Mouse (Mus musculus): Measurements from ENCODE around the gene Gas2l3. TPM values are rescaled to one million over a fixed set of nuclear protein-coding genes. Genes with fewer than 3 reads are reported as not detected.

Gas2l3 gene
- polyA plus RNA-seq, 2 experiments: 5.9 to 11.3 TPM

DNA sequence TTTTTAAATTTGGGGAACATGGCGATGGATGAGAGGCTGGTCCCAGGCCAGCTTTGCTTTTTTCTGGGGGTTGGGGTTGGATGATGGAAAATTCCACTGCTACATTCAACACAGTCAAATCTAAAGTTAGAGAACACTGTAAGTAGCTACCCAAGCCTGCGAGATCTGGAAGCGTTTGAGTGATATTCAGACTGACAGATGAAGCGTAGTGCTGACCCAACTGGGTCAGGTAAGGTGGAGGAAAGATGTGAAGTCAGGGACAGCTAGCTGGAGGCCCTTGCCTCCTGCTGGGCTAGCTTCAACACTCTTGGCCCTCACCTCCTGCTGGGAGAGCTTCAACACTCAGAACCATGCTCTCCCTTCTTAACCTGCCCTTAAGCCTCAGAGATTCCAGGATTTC is 38.8 kb downstream of the Gas2l3 start:
- no peak for ATAC-seq (ENCODE audit: low FRiP score, low read depth)
- no peaks in the 10 kb centered on the region for H3K9me3 ChIP-seq (ENCODE audit: control insufficient read depth, low read length)
- no peak overlapping the region for H3K27ac ChIP-seq (replicated peaks; ENCODE audit: low read depth, low read length)
- no peak overlapping the region for H3K9ac ChIP-seq (ENCODE audit: low read depth, low read length, severe bottlenecking)
- no peak for TF ChIP-seq POLR2A (IDR thresholded peaks at IDR 0.05; ENCODE audit: borderline replicate concordance, extremely low read depth, insufficient read depth, insufficient read length)
- H3K4me1 ChIP-seq (ENCODE audit: control insufficient read depth, insufficient read depth, low read length): no peaks in the 10 kb centered on the region
- WGBS: 70% methylated on average over 4 of the region's 4 CpGs
- no peak overlapping the region for H3K4me2 ChIP-seq (replicated peaks; ENCODE audit: low read depth, low read length, severe bottlenecking)
- H3K36me3 ChIP-seq (ENCODE audit: control insufficient read depth, insufficient read depth, low read length): no peaks in the 10 kb centered on the region
- DNase-seq (ENCODE audit: low spot score): no peak
- no peaks in the 10 kb centered on the region for H3K27me3 ChIP-seq (ENCODE audit: control insufficient read depth, insufficient read depth, low read length)
- no peak overlapping the region for H3K4me3 ChIP-seq (replicated peaks; ENCODE audit: low read length)

DNA sequence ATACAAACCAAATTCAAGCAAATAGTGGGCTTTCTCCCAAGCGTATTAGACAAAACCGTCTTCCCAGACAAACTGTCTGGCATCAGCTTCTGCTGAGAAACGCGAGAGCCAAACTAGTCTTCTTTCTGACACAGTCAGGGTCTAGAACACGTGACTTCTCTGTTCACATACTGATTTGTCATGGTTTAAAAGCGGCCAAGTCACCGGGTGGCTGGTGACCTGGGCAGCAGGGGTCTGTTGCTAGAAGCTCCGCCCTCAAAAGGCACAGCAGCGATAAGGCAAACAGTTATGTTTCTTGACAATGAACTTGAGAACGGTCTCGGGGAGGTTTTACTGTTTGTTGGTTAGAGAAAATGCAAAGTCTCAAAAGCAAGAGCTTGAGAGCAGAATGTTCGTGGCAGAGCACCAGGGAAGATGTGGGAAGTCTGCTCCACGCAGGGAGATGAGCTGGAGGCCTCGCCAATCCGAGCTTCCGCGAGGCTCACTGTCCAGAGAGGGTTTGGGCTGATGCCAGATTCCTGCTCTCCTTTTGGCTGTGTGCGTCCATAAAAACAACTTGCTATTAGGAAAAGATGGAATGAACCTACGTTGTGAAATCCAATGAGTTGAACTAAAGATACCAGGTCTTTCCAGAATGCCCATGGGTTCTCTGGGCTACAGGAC is 43.0 kb downstream of the Gas2l3 start:
- Histone ChIP-seq H3K27ac (replicated peaks; ENCODE audit: low read depth, low read length) (no peak overlapping the region), H3K27me3 (ENCODE audit: control insufficient read depth, insufficient read depth, low read length) (no peaks in the 10 kb centered on the region), H3K4me3 (replicated peaks; ENCODE audit: low read length) (no peak overlapping the region), H3K36me3 (ENCODE audit: control insufficient read depth, insufficient read depth, low read length) (no peaks in the 10 kb centered on the region), H3K9ac (ENCODE audit: low read depth, low read length, severe bottlenecking) (no peak overlapping the region), H3K4me1 (ENCODE audit: control insufficient read depth, insufficient read depth, low read length) (no peaks in the 10 kb centered on the region), H3K4me2 (replicated peaks; ENCODE audit: low read depth, low read length, severe bottlenecking) (no peak overlapping the region), H3K9me3 (ENCODE audit: control insufficient read depth, low read length) (no peaks in the 10 kb centered on the region)
- DNase-seq (ENCODE audit: low spot score): no peak
- TF ChIP-seq POLR2A (IDR thresholded peaks at IDR 0.05; ENCODE audit: borderline replicate concordance, extremely low read depth, insufficient read depth, insufficient read length): no peak
- no peak for ATAC-seq (ENCODE audit: low FRiP score, low read depth)
- 87% methylated on average over 19 of the region's 19 CpGs for WGBS

DNA sequence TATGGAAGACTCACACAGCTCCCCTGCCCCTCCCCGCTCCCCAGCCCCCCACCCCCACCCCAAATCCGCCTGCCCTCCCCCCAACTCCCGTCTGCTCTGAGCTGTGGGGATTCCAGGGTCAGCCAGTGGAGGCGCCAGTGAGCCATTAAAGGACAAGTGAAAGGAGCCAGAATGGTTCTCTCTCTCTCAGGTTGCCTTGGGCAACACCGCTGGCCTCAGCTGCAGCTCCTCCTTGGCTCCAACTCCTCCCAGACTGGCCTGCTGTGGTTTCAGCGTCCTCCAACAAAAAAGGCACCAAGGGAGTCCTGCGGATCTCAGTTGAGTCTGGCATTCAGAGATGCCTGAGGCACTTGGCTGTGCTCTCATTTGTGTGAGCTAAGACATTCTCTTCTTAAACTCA is 47.9 kb downstream of the Gas2l3 start:
- TF ChIP-seq POLR2A (IDR thresholded peaks at IDR 0.05; ENCODE audit: borderline replicate concordance, extremely low read depth, insufficient read depth, insufficient read length): no peak
- Histone ChIP-seq H3K9me3 (ENCODE audit: control insufficient read depth, low read length) (no peaks in the 10 kb centered on the region), H3K36me3 (ENCODE audit: control insufficient read depth, insufficient read depth, low read length) (no peaks in the 10 kb centered on the region), H3K4me2 (replicated peaks; ENCODE audit: low read depth, low read length, severe bottlenecking) (no peak overlapping the region), H3K4me1 (ENCODE audit: control insufficient read depth, insufficient read depth, low read length) (no peaks in the 10 kb centered on the region), H3K27ac (replicated peaks; ENCODE audit: low read depth, low read length) (no peak overlapping the region), H3K27me3 (ENCODE audit: control insufficient read depth, insufficient read depth, low read length) (no peaks in the 10 kb centered on the region), H3K4me3 (replicated peaks; ENCODE audit: low read length) (no peak overlapping the region), H3K9ac (ENCODE audit: low read depth, low read length, severe bottlenecking) (no peak overlapping the region)
- no peak for ATAC-seq (ENCODE audit: low FRiP score, low read depth)
- DNase-seq (ENCODE audit: low spot score): no peak
- WGBS: 3% methylated on average over 7 of the region's 7 CpGs

DNA sequence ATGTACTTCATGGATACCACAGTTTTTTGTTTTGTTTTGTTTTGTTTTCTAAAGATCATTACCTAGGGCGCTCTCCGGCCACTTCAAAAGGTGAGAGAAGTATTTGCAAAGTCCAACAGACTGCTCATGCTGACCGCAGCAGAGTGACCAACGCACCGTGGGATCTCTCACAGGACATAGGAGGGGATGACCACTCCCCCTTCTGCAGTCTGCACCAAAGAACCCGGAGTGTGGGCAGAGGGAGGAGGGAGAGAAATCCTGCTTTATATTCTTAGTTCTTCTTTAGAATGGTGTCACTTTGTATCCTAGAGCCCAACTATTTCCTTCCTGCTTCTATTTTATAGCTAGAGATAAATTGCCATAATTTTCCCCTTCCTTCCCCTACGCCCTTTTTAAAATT is 48.4 kb downstream of the Gas2l3 start:
- Histone ChIP-seq H3K9ac (ENCODE audit: low read depth, low read length, severe bottlenecking) (no peak overlapping the region), H3K4me2 (replicated peaks; ENCODE audit: low read depth, low read length, severe bottlenecking) (no peak overlapping the region), H3K27ac (replicated peaks; ENCODE audit: low read depth, low read length) (no peak overlapping the region), H3K4me3 (replicated peaks; ENCODE audit: low read length) (no peak overlapping the region), H3K4me1 (ENCODE audit: control insufficient read depth, insufficient read depth, low read length) (no peaks in the 10 kb centered on the region), H3K9me3 (ENCODE audit: control insufficient read depth, low read length) (no peaks in the 10 kb centered on the region), H3K36me3 (ENCODE audit: control insufficient read depth, insufficient read depth, low read length) (no peaks in the 10 kb centered on the region), H3K27me3 (ENCODE audit: control insufficient read depth, insufficient read depth, low read length) (no peaks in the 10 kb centered on the region)
- no peak for ATAC-seq (ENCODE audit: low FRiP score, low read depth)
- no peak for DNase-seq (ENCODE audit: low spot score)
- no peak for TF ChIP-seq POLR2A (IDR thresholded peaks at IDR 0.05; ENCODE audit: borderline replicate concordance, extremely low read depth, insufficient read depth, insufficient read length)
- WGBS: 43% methylated on average over 7 of the region's 7 CpGs

DNA sequence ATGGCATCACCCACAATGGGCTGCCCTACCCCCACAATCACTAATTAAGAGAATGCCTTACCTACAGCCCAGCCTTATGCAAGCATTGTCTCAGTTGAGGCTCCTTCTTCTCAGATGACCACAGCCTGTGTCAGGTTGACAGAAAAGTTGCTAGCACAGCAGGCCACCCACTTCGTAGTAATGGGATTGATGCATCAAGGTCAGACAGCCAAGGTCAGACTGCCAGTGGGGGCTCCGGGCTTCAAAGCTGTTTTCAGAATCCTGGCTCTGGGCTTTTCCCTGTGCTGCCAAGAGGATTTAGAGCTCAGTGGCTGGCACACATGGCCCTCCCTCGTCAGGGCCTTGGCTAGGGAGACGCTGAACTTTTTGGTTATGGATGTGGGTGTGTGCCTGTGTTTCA is 51.1 kb downstream of the Gas2l3 start:
- no peaks in the 10 kb centered on the region for H3K27me3 ChIP-seq (ENCODE audit: control insufficient read depth, insufficient read depth, low read length)
- no peaks in the 10 kb centered on the region for H3K36me3 ChIP-seq (ENCODE audit: control insufficient read depth, insufficient read depth, low read length)
- TF ChIP-seq POLR2A (IDR thresholded peaks at IDR 0.05; ENCODE audit: borderline replicate concordance, extremely low read depth, insufficient read depth, insufficient read length): no peak
- H3K4me3 ChIP-seq (replicated peaks; ENCODE audit: low read length): no peak overlapping the region
- ATAC-seq (ENCODE audit: low FRiP score, low read depth) (no peak), DNase-seq (ENCODE audit: low spot score) (no peak)
- no peak overlapping the region for H3K9ac ChIP-seq (ENCODE audit: low read depth, low read length, severe bottlenecking)
- H3K4me2 ChIP-seq (replicated peaks; ENCODE audit: low read depth, low read length, severe bottlenecking): no peak overlapping the region
- 27% methylated on average over 4 of the region's 4 CpGs for WGBS
- no peak overlapping the region for H3K27ac ChIP-seq (replicated peaks; ENCODE audit: low read depth, low read length)
- no peaks in the 10 kb centered on the region for H3K4me1 ChIP-seq (ENCODE audit: control insufficient read depth, insufficient read depth, low read length)
- H3K9me3 ChIP-seq (ENCODE audit: control insufficient read depth, low read length): no peaks in the 10 kb centered on the region

Data from limb, embryonic 14.5 days (tissue).